8 mouse cellular contexts compared by ENCODE assay signal in the genomic region with DNA sequence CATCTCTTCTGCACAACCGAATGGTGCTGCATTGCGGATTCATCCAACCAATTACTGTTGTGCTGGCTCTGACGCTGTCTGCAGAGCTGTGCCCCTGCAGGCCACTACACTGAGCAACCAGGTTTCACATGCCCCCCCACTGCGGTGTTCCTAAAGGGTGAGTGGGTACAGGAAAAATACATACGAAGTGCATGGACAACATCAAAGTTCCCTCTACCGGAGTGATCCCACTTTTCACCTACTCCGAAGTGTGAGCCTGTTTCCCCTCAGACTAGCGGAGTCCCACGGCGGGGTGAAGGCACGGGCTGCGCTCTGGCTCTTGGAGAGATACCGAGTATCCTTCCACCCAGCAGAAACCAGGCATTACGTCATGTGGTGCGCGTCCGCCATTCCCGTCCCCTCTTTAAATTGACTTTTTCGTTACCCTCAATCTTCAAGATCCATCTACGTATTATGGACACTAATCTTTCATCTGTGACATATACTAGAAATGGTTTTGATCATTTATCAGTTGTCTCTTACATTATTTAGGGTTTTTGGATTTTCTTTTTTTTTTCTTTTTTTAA. TPM values are rescaled to one million over a fixed set of nuclear protein-coding genes. Genes with fewer than 3 reads are reported as not detected.
DNase-seq lines count a peak whose midpoint lies in the region; ATAC-seq lines count a peak whose summit lies in the region.

No protein-coding gene starts in this region.

- DNase-seq in NIH3T3 (ENCODE audit: low read depth), result peak; percentile 89
- DNase-seq in cerebellum, postnatal 10 days, result peak; percentile 92 to 93
- DNase-seq in frontal cortex, postnatal 10 days (ENCODE audit: low spot score in 2 of 2), result peak; percentile 81 to 82
- DNase-seq in layer of hippocampus, postnatal 25 days (ENCODE audit: extremely low spot score in 1 of 2, low spot score in 1 of 2), result peak; percentile 65 to 76
- peak; percentile 78 for DNase-seq in lung, postnatal 14 days
- DNase-seq in retina, adult 2 months (ENCODE audit: low read depth, low spot score), result peak; percentile 68
- peak; percentile 77 for DNase-seq in thymus, postnatal 25 days

- H3K9me3 ChIP-seq in hindbrain, embryonic 12.5 days (replicated peaks), result no peaks in the 10 kb centered on the region

- peak overlapping the region; percentile 82 for H3K9ac ChIP-seq in hindbrain, embryonic 12.5 days

- peaks cover 20% of the 10 kb centered on the region for H3K4me1 ChIP-seq in hindbrain, embryonic 12.5 days

- peak overlapping the region; percentile 72 for H3K4me2 ChIP-seq in hindbrain, embryonic 12.5 days (replicated peaks)

- WGBS in hindbrain, embryonic 12.5 days, result under 1% methylated on average over 20 of the region's 20 CpGs

- H3K27me3 ChIP-seq in hindbrain, embryonic 12.5 days, result no peaks in the 10 kb centered on the region

- peak overlapping the region; percentile 71 for H3K4me3 ChIP-seq in hindbrain, embryonic 12.5 days

- peak overlapping the region; percentile 100 for H3K27ac ChIP-seq in hindbrain, embryonic 12.5 days

- no peaks in the 10 kb centered on the region for H3K36me3 ChIP-seq in hindbrain, embryonic 12.5 days

- peak; percentile 90 for ATAC-seq in hindbrain, embryonic 12.5 days (ENCODE audit: low FRiP score)

RNA-seq across cellular contexts. Expression of a gene that starts 0.6 kb away (rescaled TPM):
- polyA plus RNA-seq in hindbrain, embryonic 12.5 days (2016; fragmentation: Nextera tagmentation; extraction: Ambion mirVana), result 10.0 and 11.0 TPM in 2 replicates
- total RNA-seq in layer of hippocampus, postnatal 25 days (2021), result 10 to 100 TPM; 12.4 to 13.7 TPM

RNA-seq across cellular contexts. Expression of a gene that starts 15.5 kb away (rescaled TPM):
- 3.6 and 3.7 TPM in 2 replicates for polyA plus RNA-seq in hindbrain, embryonic 12.5 days (2016; fragmentation: Nextera tagmentation; extraction: Ambion mirVana)
- under 1 TPM; 0.17 to 0.23 TPM for total RNA-seq in layer of hippocampus, postnatal 25 days (2021)

RNA-seq across cellular contexts. Expression of a gene that starts 57.7 kb away (rescaled TPM):
- 609 and 686 TPM in 2 replicates for polyA plus RNA-seq in hindbrain, embryonic 12.5 days (2016; fragmentation: Nextera tagmentation; extraction: Ambion mirVana)
- total RNA-seq in layer of hippocampus, postnatal 25 days (2021), result 100 to 1,000 TPM; 750 to 824 TPM

RNA-seq across cellular contexts. Expression of a gene that starts 58.9 kb away (rescaled TPM):
- 104 and 116 TPM in 2 replicates for polyA plus RNA-seq in hindbrain, embryonic 12.5 days (2016; fragmentation: Nextera tagmentation; extraction: Ambion mirVana)
- total RNA-seq in layer of hippocampus, postnatal 25 days (2021), result 10 to 100 TPM; 40.2 to 40.9 TPM

Comparison
In these comparisons a context has a peak if more than half of its experiments do, and no peak if none do; other contexts are left out.
1. Peak in every context shown above with its lines: DNase-seq, ATAC-seq, H3K4me3 ChIP-seq and H3K27ac ChIP-seq.